Mouse (Mus musculus) hematopoietic stem cell, adult 5-6 weeks (primary cell): ENCODE measurements at regions not wholly inside any gene's neighbourhood (a gene's known extent, or its start where the extent isn't known, plus 50 kb on each side); places are given as distances from the start of the nearest gene placed in this dataset.

Source experiments
- ATAC-seq, 2 experiments: fragments of 125-278 bp in 1 of 2; replicated peaks in 1 of 2; 2 replicates each; pipeline ENCODE4 v1.8.0; 2016 to 2017; ENCODE audit warnings: inconsistent platforms in 2 of 2, mild to moderate bottlenecking in 2 of 2, moderate number of reproducible peaks in 2 of 2, low read depth in 1 of 2, moderate TSS enrichment in 1 of 2; ENCODE audit not compliant: low FRiP score in 2 of 2, poor library complexity in 2 of 2, severe bottlenecking in 2 of 2, insufficient read depth in 1 of 2, low TSS enrichment in 1 of 2

GRCm38 (mm10) chr16:15254669-15255068 is 62.6 kb upstream of the Gm21897 start:
- peak; percentile 76 to 85 for ATAC-seq

- ATAC-seq = no peak
Observed at GRCm38 (mm10) chr16:15259474-15259873, 57.8 kb upstream of the Gm21897 start.

- no peak for ATAC-seq
Observed at GRCm38 (mm10) chr16:15260069-15260468, 57.2 kb upstream of the Gm21897 start.
